18 mouse cellular contexts compared by ENCODE assay signal in the genomic region with DNA sequence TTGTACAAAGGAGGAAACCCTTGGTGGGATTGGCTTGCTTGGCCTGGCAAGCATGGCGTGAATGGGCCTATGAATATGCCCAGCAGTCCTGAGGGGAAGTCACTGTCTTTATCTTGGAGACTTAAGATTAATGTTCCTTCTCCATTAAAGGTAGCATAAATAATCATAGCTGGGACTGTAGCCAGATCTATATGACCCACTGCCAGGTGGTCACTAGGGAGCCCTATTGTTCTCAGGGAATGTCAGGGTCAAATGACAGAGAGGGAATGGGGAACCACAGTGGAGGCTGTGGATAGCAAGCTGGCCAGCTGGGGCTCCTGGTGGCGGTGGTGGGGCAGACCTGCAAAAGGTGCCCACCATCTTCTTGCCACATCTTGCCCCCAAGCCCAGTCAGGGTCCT.
DNase-seq lines count a peak whose midpoint lies in the region; ATAC-seq and TF ChIP-seq lines count a peak whose summit lies in the region.
"Had no signal": no experiment of that assay in that cellular context is flagged by ENCODE, and none has a peak within 500 bp of the region (broad histone marks: within the 10 kb centered on the region; RNA-seq: fewer than 3 reads in every experiment).

No protein-coding gene starts in this region.

- WGBS in cerebellum, adult 2 months: 98% methylated on average over 2 of the region's 2 CpGs
- 88% methylated on average over 2 of the region's 2 CpGs for WGBS in hindbrain, embryonic 10.5 days
- WGBS in hindbrain, embryonic 12.5 days: 83% methylated on average over 2 of the region's 2 CpGs
- WGBS in lung, embryonic 14.5 days: 76% methylated on average over 2 of the region's 2 CpGs
- WGBS in hindbrain, postnatal 0 days: 70% methylated on average over 2 of the region's 2 CpGs

- ATAC-seq in hindbrain, embryonic 12.5 days (ENCODE audit: low FRiP score): no peak
- peak; percentile 42; the same call in 1 of the 2 replicates for ATAC-seq in lung, embryonic 14.5 days (ENCODE audit: insufficient read depth)
- ATAC-seq in hindbrain, postnatal 0 days: peak; percentile 19; the same call in 1 of the 2 replicates
- ATAC-seq: activated CD4-positive, CD25-positive, alpha-beta regulatory T cell, adult 4 months; forebrain, embryonic 16.5 days had no signal

- no peak overlapping the region for H3K27ac ChIP-seq in cerebellum, adult 2 months (ENCODE audit: insufficient read depth, low read length)
- 0 out of 2 replicates have a peak overlapping the region, but pooled peaks have one; percentile 14 for H3K27ac ChIP-seq in hindbrain, embryonic 10.5 days
- no peak overlapping the region for H3K27ac ChIP-seq in hindbrain, embryonic 12.5 days
- peak overlapping the region; percentile 63 for H3K27ac ChIP-seq in lung, embryonic 14.5 days (ENCODE audit: low read depth)
- no peak overlapping the region for H3K27ac ChIP-seq in hindbrain, postnatal 0 days
- H3K27ac ChIP-seq: limb, embryonic 13.5 days had no signal

- no peak overlapping the region for H3K4me3 ChIP-seq in cerebellum, adult 2 months (replicated peaks; ENCODE audit: insufficient read depth, low read depth, low read length)
- H3K4me3 ChIP-seq in hindbrain, embryonic 10.5 days: no peak overlapping the region
- no peak overlapping the region for H3K4me3 ChIP-seq in hindbrain, embryonic 12.5 days
- H3K4me3 ChIP-seq in lung, embryonic 14.5 days (ENCODE audit: low read depth, low read length): no peak overlapping the region
- no peak overlapping the region for H3K4me3 ChIP-seq in hindbrain, postnatal 0 days (ENCODE audit: low read length)
- H3K4me3 ChIP-seq: limb, embryonic 13.5 days had no signal

- no peak overlapping the region for H3K4me2 ChIP-seq in hindbrain, embryonic 12.5 days (replicated peaks)
- no peak overlapping the region for H3K4me2 ChIP-seq in lung, embryonic 14.5 days
- no peak overlapping the region for H3K4me2 ChIP-seq in hindbrain, postnatal 0 days (ENCODE audit: low read depth, low read length)
- H3K4me2 ChIP-seq: limb, embryonic 13.5 days; midbrain, embryonic 11.5 days had no signal

- DNase-seq in cerebellum, adult 9-10 months: peak; percentile 40
- no peak for DNase-seq in cerebellum, adult 2 months
- no peak for DNase-seq in hindbrain, embryonic 10.5 days (ENCODE audit: low spot score)
- DNase-seq in lung, embryonic 14.5 days: peak; percentile 57
- no peak for DNase-seq in lung, postnatal 25 days (ENCODE audit: low spot score)
- DNase-seq in hindbrain, postnatal 0 days (ENCODE audit: low spot score): no peak
- DNase-seq in liver: no peak
- DNase-seq: gastrocnemius, postnatal 14 days; heart, postnatal 14 days; layer of hippocampus, postnatal 36 days; lung, adult 2 months; thymus, postnatal 4 days had no signal

- no peaks in the 10 kb centered on the region for H3K27me3 ChIP-seq in cerebellum, adult 2 months (ENCODE audit: control insufficient read depth, insufficient read depth, low read length)
- H3K27me3 ChIP-seq in hindbrain, embryonic 10.5 days (ENCODE audit: insufficient read depth, poor library complexity, severe bottlenecking): no peaks in the 10 kb centered on the region
- no peaks in the 10 kb centered on the region for H3K27me3 ChIP-seq in hindbrain, embryonic 12.5 days
- H3K27me3 ChIP-seq in lung, embryonic 14.5 days (ENCODE audit: insufficient read depth, low read length): no peaks in the 10 kb centered on the region
- no peaks in the 10 kb centered on the region for H3K27me3 ChIP-seq in hindbrain, postnatal 0 days (ENCODE audit: insufficient read depth, low read length)
- H3K27me3 ChIP-seq: CH12.LX; limb, embryonic 13.5 days had no signal

- no peak overlapping the region for H3K9ac ChIP-seq in hindbrain, embryonic 12.5 days
- no peak overlapping the region for H3K9ac ChIP-seq in lung, embryonic 14.5 days
- no peak overlapping the region for H3K9ac ChIP-seq in hindbrain, postnatal 0 days (replicated peaks; ENCODE audit: low read length)
- H3K9ac ChIP-seq: limb, embryonic 13.5 days had no signal

- no peak for TF ChIP-seq CTCF in cerebellum, adult 2 months (IDR thresholded peaks at IDR 0.05; ENCODE audit: borderline replicate concordance, insufficient read depth, low read depth, low read length)
- no peak for TF ChIP-seq CTCF in lung, embryonic 14.5 days (IDR thresholded peaks at IDR 0.05; ENCODE audit: low read depth)
- no peak for TF ChIP-seq CTCF in hindbrain, postnatal 0 days (IDR thresholded peaks at IDR 0.05; ENCODE audit: low read depth)

- no peaks in the 10 kb centered on the region for H3K9me3 ChIP-seq in hindbrain, embryonic 10.5 days
- H3K9me3 ChIP-seq in hindbrain, embryonic 12.5 days (replicated peaks): peaks cover 6% of the 10 kb centered on the region; the same call in 1 of the 2 replicates
- no peaks in the 10 kb centered on the region for H3K9me3 ChIP-seq in lung, embryonic 14.5 days (ENCODE audit: low read depth, low read length)
- H3K9me3 ChIP-seq in hindbrain, postnatal 0 days (ENCODE audit: low read length): no peaks in the 10 kb centered on the region

- H3K36me3 ChIP-seq in hindbrain, embryonic 10.5 days: peaks cover 26% of the 10 kb centered on the region
- 0 out of 2 replicates have a peak, but pooled peaks cover 15% of the 10 kb centered on the region for H3K36me3 ChIP-seq in hindbrain, embryonic 12.5 days
- peaks cover 16% of the 10 kb centered on the region; the same call in 1 of the 2 replicates for H3K36me3 ChIP-seq in lung, embryonic 14.5 days (ENCODE audit: insufficient read depth)
- H3K36me3 ChIP-seq in hindbrain, postnatal 0 days (ENCODE audit: insufficient read depth, low read length): 0 out of 2 replicates have a peak, but pooled peaks cover 12% of the 10 kb centered on the region

- peaks cover 19% of the 10 kb centered on the region for H3K4me1 ChIP-seq in cerebellum, adult 2 months (ENCODE audit: control insufficient read depth, insufficient read depth, low read length)
- H3K4me1 ChIP-seq in hindbrain, embryonic 10.5 days (replicated peaks): peaks cover 24% of the 10 kb centered on the region
- H3K4me1 ChIP-seq in hindbrain, embryonic 12.5 days: no peaks in the 10 kb centered on the region; the same call in 1 of the 2 replicates
- no peaks in the 10 kb centered on the region; the same call in 1 of the 2 replicates for H3K4me1 ChIP-seq in lung, embryonic 14.5 days (ENCODE audit: insufficient read depth)
- no peaks in the 10 kb centered on the region for H3K4me1 ChIP-seq in hindbrain, postnatal 0 days (ENCODE audit: insufficient read depth, low read length)
- H3K4me1 ChIP-seq: limb, embryonic 13.5 days had no signal

- no peak for TF ChIP-seq POLR2A in cerebellum, adult 2 months (IDR thresholded peaks at IDR 0.05; ENCODE audit: borderline replicate concordance, insufficient read depth, low read length)

Comparison
In these comparisons a context has a peak if more than half of its experiments do, and no peak if none do; other contexts are left out.
1. DNase-seq: peak in cerebellum, adult 9-10 months (single experiment) and lung, embryonic 14.5 days (single experiment); none in cerebellum, adult 2 months (0 of 2), hindbrain, embryonic 10.5 days (single experiment), lung, postnatal 25 days (single experiment), hindbrain, postnatal 0 days (single experiment) and liver (single experiment).
2. H3K27ac ChIP-seq: peak in hindbrain, embryonic 10.5 days (single experiment) and lung, embryonic 14.5 days (single experiment); none in cerebellum, adult 2 months (single experiment), hindbrain, embryonic 12.5 days (single experiment) and hindbrain, postnatal 0 days (single experiment).